Mouse (Mus musculus) neural tube, embryonic 14.5 days (tissue): ENCODE measurements around the gene Bach2. TPM values are rescaled to one million over a fixed set of nuclear protein-coding genes. Genes with fewer than 3 reads are reported as not detected.

Experiments used
- ATAC-seq: fragments of 200-750 bp; cut with Nextera tagmentation; 2 replicates; pipeline ENCODE4 v1.8.0; 2017; ENCODE audit warnings: low read depth, mild to moderate bottlenecking, moderate TSS enrichment, moderate library complexity
- H3K27ac ChIP-seq: fragments of 300-500 bp; sonication (generic); 2 replicates; pipeline ENCODE4 v1.5.1; 2014; ENCODE audit warnings: low read depth, mild to moderate bottlenecking, control low read depth, low read length, moderate library complexity, mixed read lengths
- H3K27me3 ChIP-seq: fragments of 300-500 bp; sonication (generic); 2 replicates; pipeline ENCODE4 v1.6.1; 2014; ENCODE audit warnings: low read length; ENCODE audit not compliant: control insufficient read depth, insufficient read depth
- H3K36me3 ChIP-seq: fragments of 300-500 bp; sonication (generic); 2 replicates; pipeline ENCODE4 v1.6.1; 2014; ENCODE audit warnings: low read length, mixed read lengths; ENCODE audit not compliant: control insufficient read depth, insufficient read depth
- H3K4me1 ChIP-seq: fragments of 300-500 bp; sonication (generic); 2 replicates; pipeline ENCODE4 v1.6.1; 2014; ENCODE audit warnings: low read length; ENCODE audit not compliant: control insufficient read depth, insufficient read depth
- H3K4me2 ChIP-seq: fragments of 300-500 bp; sonication (generic); 2 replicates; pipeline ENCODE4 v1.6.1; 2014; ENCODE audit warnings: mild to moderate bottlenecking, low read depth, low read length, control low read depth
- H3K4me3 ChIP-seq: fragments of 300-500 bp; sonication (generic); 2 replicates; pipeline ENCODE4 v1.5.1; 2014; ENCODE audit warnings: low read depth, low read length, control low read depth, mixed read lengths
- H3K9ac ChIP-seq: fragments of 300-500 bp; sonication (generic); replicated peaks from 2 replicates; pipeline ENCODE4 v1.6.1; 2014; ENCODE audit warnings: low read depth, mild to moderate bottlenecking, control low read depth, low read length, mixed read lengths
- H3K9me3 ChIP-seq: fragments of 300-500 bp; sonication (generic); 2 replicates; pipeline ENCODE4 v1.6.1; 2016; ENCODE audit warnings: low read length; ENCODE audit not compliant: control insufficient read depth
- WGBS: fragments of 180-500 bp; shearing (Covaris S2); extraction: QIAGEN DNeasy Blood & Tissue Kit; methylation state at CpG from one replicate; pipeline ENCODE4 v1.1.7; 2014; 5-methylcytosine and 5-hydroxymethylcytosine counted together
- polyA plus RNA-seq: library from polyadenylated mRNA; unstranded; fragments of >200 nt; fragmentation: Nextera tagmentation; extraction: Ambion mirVana; gene quantifications from 2 replicates; pipeline ENCODE4 v1.2.1, GENCODE M21; 2014

Bach2 gene
- polyA plus RNA-seq, 1 experiment from 2014 or later, result 32.4 TPM

GRCm38 (mm10) chr4:32502181-32502580 lies 263.6 kb downstream of the Bach2 start:
- Histone ChIP-seq H3K4me2 (no peak overlapping the region), H3K4me1 (no peaks in the 10 kb centered on the region), H3K36me3 (0 out of 2 replicates have a peak, but pooled peaks cover 8% of the 10 kb centered on the region), H3K9me3 (no peaks in the 10 kb centered on the region), H3K9ac (no peak overlapping the region), H3K27ac (no peak overlapping the region), H3K27me3 (no peaks in the 10 kb centered on the region), H3K4me3 (no peak overlapping the region)
- ATAC-seq, result no peak
- WGBS, result 86% methylated on average over 4 of the region's 4 CpGs

- Histone ChIP-seq H3K9ac (no peak overlapping the region), H3K9me3 (no peaks in the 10 kb centered on the region), H3K4me2 (no peak overlapping the region), H3K4me3 (no peak overlapping the region), H3K36me3 (0 out of 2 replicates have a peak, but pooled peaks cover 8% of the 10 kb centered on the region), H3K27me3 (no peaks in the 10 kb centered on the region), H3K4me1 (peaks cover 13% of the 10 kb centered on the region; the same call in 1 of the 2 replicates), H3K27ac (no peak overlapping the region)
- whole genome bisulfite sequencing, result 79% methylated on average over 11 of the region's 11 CpGs
- no peak for ATAC-seq
Observed at GRCm38 (mm10) chr4:32504236-32504635, 265.6 kb downstream of the Bach2 start.

- Histone ChIP-seq H3K9me3 (no peaks in the 10 kb centered on the region), H3K4me3 (no peak overlapping the region), H3K27ac (no peak overlapping the region), H3K4me2 (no peak overlapping the region), H3K9ac (no peak overlapping the region), H3K4me1 (peaks cover 17% of the 10 kb centered on the region; the same call in 1 of the 2 replicates), H3K36me3 (0 out of 2 replicates have a peak, but pooled peaks cover 8% of the 10 kb centered on the region), H3K27me3 (no peaks in the 10 kb centered on the region)
- 93% methylated on average over 7 of the region's 7 CpGs for WGBS
- ATAC-seq, result no peak
Observed at GRCm38 (mm10) chr4:32506306-32506808, 267.8 kb downstream of the Bach2 start.

- no peaks in the 10 kb centered on the region for H3K27me3 ChIP-seq
- no peak overlapping the region for H3K27ac ChIP-seq
- WGBS, result 89% methylated on average over 6 of the region's 6 CpGs
- H3K4me3 ChIP-seq, result no peak overlapping the region
- H3K36me3 ChIP-seq, result 0 out of 2 replicates have a peak, but pooled peaks cover 8% of the 10 kb centered on the region
- H3K4me2 ChIP-seq, result no peak overlapping the region
- no peak for ATAC-seq
- H3K9ac ChIP-seq, result no peak overlapping the region
- H3K9me3 ChIP-seq, result no peaks in the 10 kb centered on the region
- peaks cover 17% of the 10 kb centered on the region; the same call in 1 of the 2 replicates for H3K4me1 ChIP-seq
Observed at GRCm38 (mm10) chr4:32507041-32507440, 268.4 kb downstream of the Bach2 start.

- Histone ChIP-seq H3K4me3 (no peak overlapping the region), H3K27me3 (no peaks in the 10 kb centered on the region), H3K27ac (peak overlapping the region; percentile 69), H3K36me3 (no peaks in the 10 kb centered on the region), H3K9ac (no peak overlapping the region), H3K4me2 (no peak overlapping the region), H3K9me3 (no peaks in the 10 kb centered on the region), H3K4me1 (peaks cover 17% of the 10 kb centered on the region; the same call in 1 of the 2 replicates)
- ATAC-seq, result peak; percentile 39; the same call in 1 of the 2 replicates
- 30% methylated on average over 2 of the region's 2 CpGs for WGBS
Observed at GRCm38 (mm10) chr4:32508572-32508971, 270.0 kb downstream of the Bach2 start.

- H3K27ac ChIP-seq, result peak overlapping the region; percentile 69
- no peak overlapping the region for H3K4me3 ChIP-seq
- H3K36me3 ChIP-seq, result no peaks in the 10 kb centered on the region
- no peak for ATAC-seq
- peaks cover 17% of the 10 kb centered on the region; the same call in 1 of the 2 replicates for H3K4me1 ChIP-seq
- H3K27me3 ChIP-seq, result no peaks in the 10 kb centered on the region
- H3K9me3 ChIP-seq, result no peaks in the 10 kb centered on the region
- 24% methylated on average over 8 of the region's 8 CpGs for WGBS
- H3K4me2 ChIP-seq, result no peak overlapping the region
- H3K9ac ChIP-seq, result no peak overlapping the region
Observed at GRCm38 (mm10) chr4:32508996-32509395, 270.4 kb downstream of the Bach2 start.

GRCm38 (mm10) chr4:32509832-32510612 lies 271.4 kb downstream of the Bach2 start:
- Histone ChIP-seq H3K9me3 (no peaks in the 10 kb centered on the region), H3K27me3 (no peaks in the 10 kb centered on the region), H3K4me3 (no peak overlapping the region), H3K4me2 (no peak overlapping the region), H3K9ac (no peak overlapping the region), H3K27ac (peak overlapping the region; percentile 16; the same call in 1 of the 2 replicates), H3K4me1 (peaks cover 17% of the 10 kb centered on the region; the same call in 1 of the 2 replicates), H3K36me3 (no peaks in the 10 kb centered on the region)
- ATAC-seq, result peak; percentile 38; the same call in 1 of the 2 replicates
- 49% methylated on average over 9 of the region's 9 CpGs for WGBS

GRCm38 (mm10) chr4:32510940-32511339 lies 272.3 kb downstream of the Bach2 start:
- H3K9me3 ChIP-seq, result no peaks in the 10 kb centered on the region
- H3K4me2 ChIP-seq, result no peak overlapping the region
- no peak for ATAC-seq
- no peak overlapping the region for H3K9ac ChIP-seq
- H3K4me3 ChIP-seq, result no peak overlapping the region
- peaks cover 17% of the 10 kb centered on the region; the same call in 1 of the 2 replicates for H3K4me1 ChIP-seq
- H3K36me3 ChIP-seq, result no peaks in the 10 kb centered on the region
- H3K27me3 ChIP-seq, result no peaks in the 10 kb centered on the region
- H3K27ac ChIP-seq, result no peak overlapping the region
- WGBS, result 72% methylated on average over 7 of the region's 7 CpGs

- Histone ChIP-seq H3K27ac (no peak overlapping the region), H3K4me1 (no peaks in the 10 kb centered on the region), H3K36me3 (no peaks in the 10 kb centered on the region), H3K9me3 (no peaks in the 10 kb centered on the region), H3K9ac (no peak overlapping the region), H3K27me3 (no peaks in the 10 kb centered on the region), H3K4me2 (no peak overlapping the region), H3K4me3 (no peak overlapping the region)
- WGBS, result 90% methylated on average over 8 of the region's 8 CpGs
- no peak for ATAC-seq
Observed at GRCm38 (mm10) chr4:32516126-32516525, 277.5 kb downstream of the Bach2 start.
